Mouse (Mus musculus) embryonic facial prominence, embryonic 14.5 days (tissue): ENCODE data around the gene Nelfa. TPM values are rescaled to one million over a fixed set of nuclear protein-coding genes. Genes with fewer than 3 reads are reported as not detected.
"Not testable (repeated sequence)": the region's sequence is repeated elsewhere in the genome, so short reads cannot be mapped to it uniquely, and the experiment has no call there.

ENCODE experiments used
- ATAC-seq: fragments of 200-750 bp; cut with Nextera tagmentation; 2 replicates; pipeline ENCODE4 v1.8.0; 2017; ENCODE audit warnings: low read depth, moderate number of reproducible peaks, moderate TSS enrichment
- DNase-seq: peaks from one replicate; pipeline ENCODE4 v3.0.0-alpha.2; 2015; ENCODE audit warnings: low spot score
- H3K27ac ChIP-seq: fragments of 300-500 bp; sonication (generic); replicated peaks from 2 replicates; pipeline ENCODE4 v1.5.1; 2014; ENCODE audit warnings: low read depth, mild to moderate bottlenecking, low read length, moderate library complexity
- H3K27me3 ChIP-seq: fragments of 300-500 bp; sonication (generic); replicated peaks from 2 replicates; pipeline ENCODE4 v1.6.1; 2014; ENCODE audit warnings: low read length; ENCODE audit not compliant: control insufficient read depth, insufficient read depth
- H3K36me3 ChIP-seq: fragments of 300-500 bp; sonication (generic); 2 replicates; pipeline ENCODE4 v1.6.1; 2014; ENCODE audit warnings: low read length, mixed read lengths; ENCODE audit not compliant: control insufficient read depth, insufficient read depth
- H3K4me1 ChIP-seq: fragments of 300-500 bp; sonication (generic); 2 replicates; pipeline ENCODE4 v1.6.1; 2014; ENCODE audit warnings: antibody characterized with exemption, low read length; ENCODE audit not compliant: control insufficient read depth, insufficient read depth
- H3K4me2 ChIP-seq: fragments of 300-500 bp; sonication (generic); 2 replicates; pipeline ENCODE4 v1.6.1; 2014; ENCODE audit warnings: low read depth, mild to moderate bottlenecking, low read length, moderate library complexity, mixed read lengths
- H3K4me3 ChIP-seq: fragments of 300-500 bp; sonication (generic); 2 replicates; pipeline ENCODE4 v1.5.1; 2014; ENCODE audit warnings: low read depth, mild to moderate bottlenecking, low read length
- H3K9ac ChIP-seq: fragments of 300-500 bp; sonication (generic); 2 replicates; pipeline ENCODE4 v1.6.1; 2014; ENCODE audit warnings: low read depth, mild to moderate bottlenecking, low read length, moderate library complexity, mixed read lengths
- H3K9me3 ChIP-seq: fragments of 300-500 bp; sonication (generic); 2 replicates; pipeline ENCODE4 v1.6.1; 2016; ENCODE audit warnings: low read length; ENCODE audit not compliant: control insufficient read depth
- WGBS: fragments of 180-500 bp; shearing (Covaris S2); extraction: QIAGEN DNeasy Blood & Tissue Kit; methylation state at CpG from one replicate; pipeline ENCODE4 v1.1.7; 2014; 5-methylcytosine and 5-hydroxymethylcytosine counted together
- polyA plus RNA-seq: library from polyadenylated mRNA; unstranded; fragments of >200 nt; fragmentation: Nextera tagmentation; extraction: Ambion mirVana; gene quantifications from 2 replicates; pipeline ENCODE4 v1.2.1, GENCODE M21; 2014

Gene Nelfa
- polyA plus RNA-seq, 1 experiment from 2014 or later, result 46.7 TPM

DNA sequence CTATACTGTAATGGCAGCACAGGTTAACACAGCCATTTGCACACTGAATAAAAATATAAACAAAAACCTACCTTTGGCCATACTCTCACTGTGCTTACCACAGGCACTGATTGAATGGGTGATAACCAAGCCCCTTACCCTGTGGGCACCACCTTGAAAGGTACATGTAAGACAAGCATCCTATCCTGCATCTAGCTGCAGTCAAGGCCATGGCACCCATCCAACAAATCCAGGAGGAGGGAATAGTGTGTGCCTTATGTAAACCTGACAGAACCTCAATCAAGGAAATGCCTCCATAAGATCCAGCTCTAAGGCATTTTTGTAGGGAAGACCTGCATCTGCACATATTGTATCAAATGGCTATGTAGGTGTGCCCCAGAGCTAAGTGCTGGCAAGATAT, 10.0 kb downstream of the Nelfa start:
- Histone ChIP-seq H3K4me3 (no peak overlapping the region), H3K27me3 (no peaks in the 10 kb centered on the region), H3K36me3 (peaks cover 55% of the 10 kb centered on the region), H3K4me2 (no peak overlapping the region), H3K9me3 (peaks cover 10% of the 10 kb centered on the region; the same call in 1 of the 2 replicates), H3K27ac (no peak overlapping the region), H3K4me1 (no peaks in the 10 kb centered on the region), H3K9ac (no peak overlapping the region)
- DNase-seq (no peak), ATAC-seq (no peak)

DNA sequence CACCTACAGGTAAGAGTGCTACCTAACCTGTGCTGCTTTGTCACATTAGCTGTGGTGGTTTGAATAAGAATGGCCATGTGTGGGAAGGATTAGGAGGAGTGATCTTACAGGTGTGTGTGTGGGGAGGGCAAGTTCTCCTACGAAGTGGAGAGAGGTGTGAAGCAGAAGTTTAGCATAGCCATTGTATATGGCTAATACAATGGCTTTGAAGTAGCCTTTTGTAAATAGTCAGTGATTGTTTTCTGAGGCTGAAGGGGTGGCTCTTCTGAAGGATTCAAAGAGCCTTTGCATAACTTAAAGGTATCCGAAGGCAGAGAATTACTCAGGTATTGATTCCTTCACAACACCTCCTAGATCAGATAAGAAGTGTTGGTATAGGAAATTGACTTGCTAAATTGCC, 13.6 kb downstream of the Nelfa start:
- no peak overlapping the region for H3K4me3 ChIP-seq
- peaks cover 56% of the 10 kb centered on the region for H3K36me3 ChIP-seq
- 46% methylated on average over 2 of the region's 2 CpGs for WGBS

DNA sequence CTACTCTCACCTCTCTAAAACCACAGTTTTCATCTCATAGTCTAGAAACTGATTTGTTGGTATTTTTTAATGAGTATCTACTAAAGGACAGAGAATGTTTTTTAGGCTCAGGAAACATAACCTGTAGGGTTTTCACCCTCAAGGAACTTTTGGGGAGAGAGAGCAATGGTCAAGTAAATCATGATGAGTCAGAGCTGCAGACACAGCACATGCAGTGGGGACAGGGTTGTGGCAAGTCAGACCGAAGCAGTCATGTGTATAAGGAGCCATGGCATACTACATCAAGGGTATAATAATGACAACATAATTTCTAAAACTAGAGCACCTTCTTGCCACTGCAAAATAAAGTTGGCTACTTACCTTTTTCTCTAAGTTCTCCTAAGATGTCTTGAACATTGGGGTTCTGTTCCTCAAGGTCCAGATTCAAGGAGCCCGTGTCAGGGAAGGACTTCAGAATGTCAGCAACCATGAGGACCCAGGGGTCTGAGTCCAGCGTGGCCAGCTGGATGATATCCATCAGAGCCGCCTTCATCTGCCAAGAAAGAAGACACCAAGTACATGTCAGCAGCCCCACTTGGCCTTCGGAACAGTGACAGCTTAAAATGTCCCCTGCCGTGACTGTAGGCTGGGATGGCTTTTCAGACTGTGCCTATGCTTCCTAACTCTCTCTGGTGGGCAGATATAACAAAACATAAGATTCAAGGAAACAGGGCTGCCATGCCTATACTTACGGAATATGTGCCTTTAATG, 14.6 kb downstream of the Nelfa start:
- 87% methylated on average over 7 of the region's 7 CpGs for WGBS
- DNase-seq, result no peak
- H3K27me3 ChIP-seq, result no peaks in the 10 kb centered on the region
- H3K4me3 ChIP-seq, result no peak overlapping the region
- H3K9ac ChIP-seq, result no peak overlapping the region
- no peaks in the 10 kb centered on the region for H3K4me1 ChIP-seq
- peaks cover 57% of the 10 kb centered on the region for H3K36me3 ChIP-seq
- ATAC-seq, result no peak
- H3K27ac ChIP-seq, result no peak overlapping the region
- no peaks in the 10 kb centered on the region for H3K9me3 ChIP-seq
- no peak overlapping the region for H3K4me2 ChIP-seq

More for the DNA sequence above, 13.6 kb downstream of the Nelfa start:
- no peak overlapping the region for H3K9ac ChIP-seq
- ATAC-seq (no peak), DNase-seq (no peak)
- no peak overlapping the region for H3K27ac ChIP-seq
- H3K4me1 ChIP-seq, result no peaks in the 10 kb centered on the region
- no peak overlapping the region for H3K4me2 ChIP-seq
- H3K9me3 ChIP-seq, result no peaks in the 10 kb centered on the region
- no peaks in the 10 kb centered on the region for H3K27me3 ChIP-seq

DNA sequence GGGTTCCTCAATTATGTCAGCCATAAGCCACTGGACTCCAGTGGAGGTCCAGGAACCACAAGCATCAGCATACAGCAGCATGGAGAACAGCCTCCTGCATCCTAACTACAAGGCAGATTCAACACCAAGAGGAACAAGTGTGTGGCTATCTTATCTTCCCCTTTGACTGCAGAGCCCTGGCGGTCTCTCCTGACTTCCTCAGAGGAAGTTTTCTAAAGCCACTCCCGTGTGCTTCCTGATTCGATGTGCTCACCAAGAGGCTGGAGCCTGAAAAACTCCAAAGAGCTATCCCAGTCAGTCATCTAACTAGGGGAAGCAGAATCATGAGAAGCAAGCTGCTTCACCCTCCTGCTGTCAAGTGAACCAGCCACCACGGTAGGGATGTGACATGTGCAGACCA, 15.3 kb downstream of the Nelfa start:
- H3K36me3 ChIP-seq, result peaks cover 57% of the 10 kb centered on the region
- H3K4me2 ChIP-seq, result no peak overlapping the region
- DNase-seq (no peak), ATAC-seq (no peak)
- no peaks in the 10 kb centered on the region for H3K9me3 ChIP-seq
- no peak overlapping the region for H3K9ac ChIP-seq
- no peaks in the 10 kb centered on the region for H3K4me1 ChIP-seq
- WGBS, result 91% methylated on average over 4 of the region's 4 CpGs
- no peak overlapping the region for H3K4me3 ChIP-seq
- no peaks in the 10 kb centered on the region for H3K27me3 ChIP-seq
- H3K27ac ChIP-seq, result no peak overlapping the region

DNA sequence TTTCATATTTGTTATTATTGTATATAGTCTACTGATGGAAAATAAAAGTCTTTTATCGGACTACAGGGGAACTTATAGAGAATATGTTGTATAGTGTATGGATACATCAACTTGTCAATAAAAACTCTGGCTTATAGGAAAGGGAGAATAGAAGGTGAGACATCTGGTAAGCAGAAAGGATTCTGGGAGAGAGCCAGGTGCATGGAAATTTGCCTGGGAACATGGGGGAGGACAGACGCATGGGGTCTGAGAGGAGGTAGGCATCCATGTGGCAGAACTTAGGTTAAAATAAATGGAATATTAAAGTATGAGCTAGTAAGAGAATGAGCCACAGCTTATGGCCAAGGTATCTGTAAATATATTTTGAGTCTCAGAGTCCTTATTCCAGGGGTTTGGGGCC, 16.2 kb downstream of the Nelfa start:
- no peak overlapping the region for H3K9ac ChIP-seq
- no peak overlapping the region for H3K4me3 ChIP-seq
- no peaks in the 10 kb centered on the region for H3K27me3 ChIP-seq
- WGBS, result 95% methylated on average over 2 of the region's 2 CpGs
- H3K9me3 ChIP-seq, result no peaks in the 10 kb centered on the region
- ATAC-seq (no peak), DNase-seq (no peak)
- H3K4me2 ChIP-seq, result no peak overlapping the region
- no peak overlapping the region for H3K27ac ChIP-seq
- peaks cover 64% of the 10 kb centered on the region for H3K36me3 ChIP-seq
- no peaks in the 10 kb centered on the region for H3K4me1 ChIP-seq

DNA sequence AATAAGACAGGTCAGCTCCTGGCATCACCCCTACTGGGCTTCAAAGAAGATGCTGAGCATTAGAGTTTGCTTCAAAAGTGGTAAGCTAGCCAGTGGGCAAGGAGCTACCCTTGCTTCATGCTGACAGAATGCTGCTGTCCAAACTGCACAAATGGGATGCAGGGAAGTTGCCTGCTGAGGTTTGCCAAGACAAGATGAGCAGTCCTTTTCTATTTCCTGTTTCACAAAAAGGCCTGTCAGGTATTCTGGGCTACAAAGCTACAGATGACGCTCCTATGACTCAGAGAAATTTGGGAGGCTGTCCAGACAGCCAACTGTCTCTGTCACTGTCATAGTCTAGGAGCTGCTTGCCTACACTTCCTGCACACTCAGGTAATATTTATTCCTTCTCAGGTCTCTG, 16.7 kb downstream of the Nelfa start:
- Histone ChIP-seq H3K27me3 (no peaks in the 10 kb centered on the region), H3K4me3 (no peak overlapping the region), H3K4me2 (no peak overlapping the region), H3K36me3 (peaks cover 64% of the 10 kb centered on the region), H3K4me1 (no peaks in the 10 kb centered on the region), H3K9me3 (no peaks in the 10 kb centered on the region), H3K27ac (no peak overlapping the region), H3K9ac (no peak overlapping the region)
- no peak for ATAC-seq
- no peak for DNase-seq
- WGBS, result 88% methylated on average over 1 of the region's 1 CpGs

DNA sequence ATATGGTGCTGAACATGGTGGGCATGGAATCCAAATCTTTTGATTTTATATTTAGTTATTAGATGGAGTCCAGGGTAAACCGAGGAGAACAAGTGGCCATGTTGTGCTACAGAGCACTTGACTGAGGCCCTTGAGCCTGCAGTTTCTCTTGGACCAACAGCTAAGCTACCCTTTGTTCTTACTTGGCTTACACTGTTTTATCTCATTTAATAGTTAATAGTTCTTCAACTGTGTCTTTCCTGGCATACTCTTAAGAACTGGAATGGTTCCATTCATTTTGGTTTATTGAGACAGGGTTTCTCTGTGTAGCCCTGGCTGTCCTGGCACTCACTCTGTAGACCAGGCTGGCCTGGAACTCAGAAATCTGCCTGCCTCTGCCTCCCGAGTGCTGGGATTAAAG, 19.6 kb downstream of the Nelfa start:
- not testable (repeated sequence) for H3K4me2 ChIP-seq, H3K27ac ChIP-seq, H3K4me1 ChIP-seq, DNase-seq, H3K27me3 ChIP-seq, ATAC-seq, H3K4me3 ChIP-seq, H3K9ac ChIP-seq, H3K9me3 ChIP-seq
- H3K36me3 ChIP-seq, result peaks cover 68% of the 10 kb centered on the region
- 94% methylated on average over 2 of the region's 2 CpGs for WGBS

DNA sequence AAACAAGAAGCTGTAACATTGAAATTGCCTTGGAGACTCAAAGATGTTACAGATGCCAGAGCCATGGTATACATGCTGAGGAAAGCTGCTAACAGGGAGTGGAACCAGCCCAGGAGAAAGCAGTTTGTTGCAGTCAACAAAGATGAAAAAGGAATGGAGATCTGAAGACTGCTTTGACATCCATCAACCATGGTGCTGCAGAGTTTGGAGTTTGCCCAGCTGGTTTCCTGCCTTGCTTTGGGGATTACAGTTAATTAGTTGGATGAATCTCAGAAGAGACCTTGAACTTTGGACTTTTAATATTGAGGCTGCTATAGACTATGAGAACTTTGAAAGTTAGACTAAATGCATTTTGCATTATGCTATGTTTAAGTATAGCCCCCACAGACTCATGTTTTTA, 21.2 kb downstream of the Nelfa start:
- H3K4me1 ChIP-seq, H3K27ac ChIP-seq, H3K9ac ChIP-seq, H3K27me3 ChIP-seq, DNase-seq, H3K4me3 ChIP-seq, H3K4me2 ChIP-seq, ATAC-seq, H3K9me3 ChIP-seq: not testable (repeated sequence)
- H3K36me3 ChIP-seq, result peaks cover 52% of the 10 kb centered on the region

DNA sequence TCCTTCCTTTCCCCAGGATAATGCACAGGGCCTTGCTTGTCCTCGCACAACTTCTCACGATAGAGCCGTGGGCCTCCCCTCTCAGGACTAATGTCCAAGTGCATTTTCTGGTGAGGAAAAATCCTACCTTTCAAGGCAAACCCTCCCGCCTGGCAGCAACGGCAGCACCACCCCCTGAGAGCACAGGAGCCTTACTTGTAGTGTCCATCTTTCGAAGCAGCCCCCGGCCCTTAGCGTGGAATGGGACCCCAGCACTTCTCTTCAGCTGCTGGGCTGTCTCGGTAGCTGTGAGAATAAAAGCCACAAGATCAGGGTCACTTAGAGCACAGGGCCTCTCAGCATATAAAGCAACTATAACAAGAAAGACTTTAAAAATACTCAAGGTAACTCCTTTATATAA, 33.0 kb downstream of the Nelfa start:
- no peak for ATAC-seq
- Histone ChIP-seq H3K4me3 (no peak overlapping the region), H3K36me3 (peaks cover 50% of the 10 kb centered on the region), H3K27ac (no peak overlapping the region), H3K27me3 (no peaks in the 10 kb centered on the region), H3K9ac (no peak overlapping the region), H3K9me3 (no peaks in the 10 kb centered on the region), H3K4me1 (no peaks in the 10 kb centered on the region), H3K4me2 (no peak overlapping the region)
- 86% methylated on average over 9 of the region's 9 CpGs for whole genome bisulfite sequencing
- DNase-seq, result no peak
